Mouse (Mus musculus) kidney, postnatal 25 days (tissue): Measurements from ENCODE around the gene Gm8693.
"Not testable (repeated sequence)": the region's sequence is repeated elsewhere in the genome, so short reads cannot be mapped to it uniquely, and the experiment has no call there.

Experiments
- DNase-seq, 2 experiments: peaks; one replicate each; pipeline ENCODE4 v3.0.0; 2021; ENCODE audit warnings: mixed read lengths in 2 of 2

Gene Gm8693

GRCm38 (mm10) chr7:22692217-22692616 lies at the start of gene Gm8693:
Gene Gm8693, minus strand, starts transcription at chr7:22692317.
- not testable (repeated sequence) for DNase-seq

GRCm38 (mm10) chr7:22719610-22720009 lies 27.5 kb upstream of the Gm8693 start, which contains the start of gene Gm4567:
Gene Gm4567, minus strand, starts transcription at chr7:22719710.
- not testable (repeated sequence) for DNase-seq

GRCm38 (mm10) chr7:22657718-22658117 lies 34.4 kb downstream of the Gm8693 start, which contains the start of gene Vmn1r155:
Gene Vmn1r155, plus strand, starts transcription at chr7:22658018.
- DNase-seq = not testable (repeated sequence)
